Mouse (Mus musculus) 3134 (cell line): ENCODE data around the gene Ube2l3.
"Not testable (repeated sequence)": the region's sequence is repeated elsewhere in the genome, so short reads cannot be mapped to it uniquely, and the experiment has no call there.

ENCODE experiments used
- DNase-seq: peaks from one replicate; pipeline ENCODE4 v3.0.0-alpha.2; 2011; ENCODE audit warnings: low spot score; ENCODE audit not compliant: insufficient read length; ENCODE audit errors: extremely low read depth

Gene Ube2l3

GRCm38 (mm10) chr16:17209404-17209960 is 7.0 kb upstream of the Ube2l3 start:
- no peak for DNase-seq

- no peak for DNase-seq
These were observed 6.2 kb upstream of the Ube2l3 start, which contains the start of gene Rimbp3 for GRCm38 (mm10) chr16:17208389-17209361. TSS of gene Rimbp3 (plus strand) at chr16:17208603.

GRCm38 (mm10) chr16:17204990-17205389 is 2.5 kb upstream of the Ube2l3 start:
- DNase-seq, result peak; percentile 39

GRCm38 (mm10) chr16:17201977-17202376 is 472 bp downstream of the Ube2l3 start:
- DNase-seq, result no peak

- peak; percentile 79 for DNase-seq
These were observed 1.3 kb downstream of the Ube2l3 start for GRCm38 (mm10) chr16:17200953-17201707.

- no peak for DNase-seq
These were observed 2.1 kb downstream of the Ube2l3 start for GRCm38 (mm10) chr16:17200121-17200952.

GRCm38 (mm10) chr16:17193823-17194222 is 8.6 kb downstream of the Ube2l3 start:
- no peak for DNase-seq

- no peak for DNase-seq
These were observed 17.0 kb downstream of the Ube2l3 start for GRCm38 (mm10) chr16:17185475-17185874.

- DNase-seq, result no peak
These were observed 19.4 kb downstream of the Ube2l3 start for GRCm38 (mm10) chr16:17183003-17183402.

- no peak for DNase-seq
These were observed 20.3 kb downstream of the Ube2l3 start for GRCm38 (mm10) chr16:17182136-17182535.

- DNase-seq, result no peak
These were observed 21.1 kb downstream of the Ube2l3 start for GRCm38 (mm10) chr16:17181382-17181781.

- DNase-seq, result no peak
These were observed 22.7 kb downstream of the Ube2l3 start for GRCm38 (mm10) chr16:17179706-17180105.

GRCm38 (mm10) chr16:17177623-17178170 is 24.8 kb downstream of the Ube2l3 start:
- DNase-seq, result no peak

- DNase-seq, result no peak
These were observed 26.7 kb downstream of the Ube2l3 start for GRCm38 (mm10) chr16:17175765-17176164.

- no peak for DNase-seq
These were observed 34.4 kb downstream of the Ube2l3 start for GRCm38 (mm10) chr16:17168049-17168448.

GRCm38 (mm10) chr16:17167179-17167578 is 35.3 kb downstream of the Ube2l3 start:
- no peak for DNase-seq

GRCm38 (mm10) chr16:17165478-17165877 is 37.0 kb downstream of the Ube2l3 start:
- not testable (repeated sequence) for DNase-seq

- DNase-seq, result no peak
These were observed 48.1 kb downstream of the Ube2l3 start for GRCm38 (mm10) chr16:17154346-17154745.

- DNase-seq, result no peak
These were observed 50.6 kb downstream of the Ube2l3 start for GRCm38 (mm10) chr16:17151874-17152273.
